In genomic region chr1:61141952-61142351, GRCm38 (mm10) we compare ENCODE assay signal across 11 mouse cellular contexts.
DNase-seq lines count a peak whose midpoint lies in the region; ATAC-seq and TF ChIP-seq lines count a peak whose summit lies in the region.
"Had no signal": no experiment of that assay in that cellular context is flagged by ENCODE, and none has a peak within 500 bp of the region (broad histone marks: within the 10 kb centered on the region; RNA-seq: fewer than 3 reads in every experiment).

No protein-coding gene starts in this region.

- 25% methylated on average over 9 of the region's 9 CpGs for WGBS in lung, embryonic 15.5 days
- 46% methylated on average over 9 of the region's 9 CpGs for WGBS in lung, adult 2 months
- 36% methylated on average over 9 of the region's 9 CpGs for whole genome bisulfite sequencing in intestine, embryonic 15.5 days
- 64% methylated on average over 9 of the region's 9 CpGs for WGBS in small intestine, adult 2 months
- WGBS in forebrain, embryonic 12.5 days: 52% methylated on average over 9 of the region's 9 CpGs

- H3K27ac ChIP-seq in lung, embryonic 15.5 days: peak overlapping the region; percentile 8; the same call in 1 of the 2 replicates
- peak overlapping the region; percentile 64; the same call in 1 of the 2 replicates for H3K27ac ChIP-seq in intestine, embryonic 15.5 days
- H3K27ac ChIP-seq in small intestine, adult 2 months (ENCODE audit: insufficient read depth, low read depth, low read length): 0 out of 2 replicates have a peak overlapping the region, but pooled peaks have one; percentile 8
- H3K27ac ChIP-seq in forebrain, embryonic 12.5 days: no peak overlapping the region

- TF ChIP-seq CTCF in lung, adult 2 months (IDR thresholded peaks at IDR 0.05; ENCODE audit: insufficient read depth, low read length): no peak
- no peak for TF ChIP-seq CTCF in small intestine, adult 2 months (IDR thresholded peaks at IDR 0.05; ENCODE audit: extremely low read depth, insufficient read length, insufficient replicate concordance, low read depth, low read length)

- H3K9me3 ChIP-seq in lung, embryonic 15.5 days: no peaks in the 10 kb centered on the region
- no peaks in the 10 kb centered on the region for H3K9me3 ChIP-seq in intestine, embryonic 15.5 days
- no peaks in the 10 kb centered on the region for H3K9me3 ChIP-seq in forebrain, embryonic 12.5 days

- no peak overlapping the region for H3K9ac ChIP-seq in lung, embryonic 15.5 days
- no peak overlapping the region for H3K9ac ChIP-seq in intestine, embryonic 15.5 days
- H3K9ac ChIP-seq in forebrain, embryonic 12.5 days: no peak overlapping the region

- H3K4me2 ChIP-seq in lung, embryonic 15.5 days: no peak overlapping the region
- H3K4me2 ChIP-seq in intestine, embryonic 15.5 days (replicated peaks): no peak overlapping the region
- no peak overlapping the region for H3K4me2 ChIP-seq in forebrain, embryonic 12.5 days

- peak; percentile 11 for DNase-seq in CD4-positive, CD25-positive, alpha-beta regulatory T cell, adult 2 months (ENCODE audit: low read depth, low spot score)
- DNase-seq in lung, adult 2 months: no peak
- no peak for DNase-seq in adrenal gland, adult 2 months
- DNase-seq: cerebellum, adult 8-10 months; heart, postnatal 14 days; right cerebral cortex, postnatal 25 days had no signal

- peaks cover 58% of the 10 kb centered on the region for H3K4me1 ChIP-seq in lung, embryonic 15.5 days
- H3K4me1 ChIP-seq in lung, adult 2 months (ENCODE audit: control insufficient read depth, insufficient read depth, low read length): peaks cover 3% of the 10 kb centered on the region; the same call in 1 of the 2 replicates
- H3K4me1 ChIP-seq in intestine, embryonic 15.5 days (replicated peaks): peaks cover 48% of the 10 kb centered on the region
- H3K4me1 ChIP-seq in small intestine, adult 2 months (ENCODE audit: control insufficient read depth, insufficient read depth, insufficient read length, low read length): peaks cover 9% of the 10 kb centered on the region; the same call in 1 of the 2 replicates
- H3K4me1 ChIP-seq in forebrain, embryonic 12.5 days: peaks cover 73% of the 10 kb centered on the region

- no peak overlapping the region for H3K4me3 ChIP-seq in lung, embryonic 15.5 days
- H3K4me3 ChIP-seq in lung, adult 2 months (replicated peaks; ENCODE audit: extremely low read depth, low read depth, low read length): no peak overlapping the region
- no peak overlapping the region for H3K4me3 ChIP-seq in intestine, embryonic 15.5 days (replicated peaks)
- H3K4me3 ChIP-seq in small intestine, adult 2 months (ENCODE audit: low read depth, low read length): no peak overlapping the region
- no peak overlapping the region for H3K4me3 ChIP-seq in forebrain, embryonic 12.5 days (replicated peaks)

- ATAC-seq in CD4-positive, CD25-positive, alpha-beta regulatory T cell, adult 4 months: no peak
- peak; percentile 64; the same call in 1 of the 2 replicates for ATAC-seq in lung, embryonic 15.5 days (ENCODE audit: borderline replicate concordance, extremely low read depth, low FRiP score, low TSS enrichment)
- no peak for ATAC-seq in intestine, embryonic 15.5 days
- ATAC-seq in forebrain, embryonic 12.5 days (ENCODE audit: low FRiP score): no peak

- H3K27me3 ChIP-seq in lung, embryonic 15.5 days: no peaks in the 10 kb centered on the region
- no peaks in the 10 kb centered on the region for H3K27me3 ChIP-seq in intestine, embryonic 15.5 days (replicated peaks)
- no peaks in the 10 kb centered on the region for H3K27me3 ChIP-seq in small intestine, adult 2 months (ENCODE audit: control insufficient read depth, insufficient read depth, low read length)
- H3K27me3 ChIP-seq in forebrain, embryonic 12.5 days: peaks cover 6% of the 10 kb centered on the region

- TF ChIP-seq POLR2A in lung, adult 2 months (IDR thresholded peaks at IDR 0.05; ENCODE audit: borderline replicate concordance, extremely low read depth, low read depth, low read length): no peak
- no peak for TF ChIP-seq POLR2A in small intestine, adult 2 months (IDR thresholded peaks at IDR 0.05; ENCODE audit: low read depth, low read length)

- no peaks in the 10 kb centered on the region for H3K36me3 ChIP-seq in lung, embryonic 15.5 days
- no peaks in the 10 kb centered on the region for H3K36me3 ChIP-seq in intestine, embryonic 15.5 days
- no peaks in the 10 kb centered on the region for H3K36me3 ChIP-seq in small intestine, adult 2 months (ENCODE audit: control insufficient read depth, insufficient read depth, low read length)
- no peaks in the 10 kb centered on the region for H3K36me3 ChIP-seq in forebrain, embryonic 12.5 days (replicated peaks)
